Mouse (Mus musculus): ENCODE results near the gene Foxj2. TPM values are rescaled to one million over a fixed set of nuclear protein-coding genes. Genes with fewer than 3 reads are reported as not detected.
A peak's percentile ranks its signal among the peaks of the same experiment; 100 is the strongest.

Foxj2 gene
- total RNA-seq (2017) = 8.9 and 9.7 TPM in 2 replicates

DNA sequence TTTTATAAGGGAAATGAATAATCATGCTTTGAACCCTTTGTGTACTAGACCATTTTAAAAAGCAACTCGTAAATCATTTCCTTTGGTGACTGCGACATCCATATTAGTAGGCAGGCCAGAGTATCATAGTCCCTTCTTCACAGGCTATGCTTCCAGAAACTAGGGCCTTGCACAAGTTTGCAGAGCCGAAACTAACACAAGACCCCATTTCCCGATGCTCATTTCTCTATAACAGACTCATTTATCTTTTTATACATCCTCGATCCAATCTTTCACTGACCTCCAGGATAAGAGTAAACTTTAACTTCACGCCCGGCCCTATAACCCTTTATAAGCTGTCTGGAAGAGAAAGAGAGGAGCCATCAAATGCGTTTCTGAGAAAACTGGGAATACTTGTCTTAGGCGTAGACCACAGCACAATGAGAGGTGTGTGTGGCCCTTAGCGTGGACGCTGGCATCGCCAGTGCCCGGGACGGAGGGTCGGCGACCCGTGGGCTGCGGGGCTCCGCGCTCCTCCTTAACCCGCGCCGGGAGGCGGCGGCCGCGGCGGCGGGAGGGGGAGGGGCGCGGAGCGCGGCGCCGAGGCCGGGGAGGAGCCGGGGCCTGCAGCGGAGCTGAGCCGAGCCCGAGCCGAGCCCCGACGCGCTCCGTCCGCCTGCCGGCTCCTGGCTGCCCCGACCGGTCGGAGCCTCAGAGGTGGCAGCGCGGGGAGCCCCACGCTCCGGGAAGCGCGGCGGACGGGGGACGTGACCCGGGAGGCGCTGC lies at the start of gene Foxj2:
TSS of gene Foxj2 (plus strand) at position 609 of the 765 bp plus-strand sequence.
- ATAC-seq (replicated peaks in 1 of 2; ENCODE audit: insufficient read depth in 1 of 2, low FRiP score in 2 of 2, low TSS enrichment in 1 of 2, low read depth in 1 of 2, poor library complexity in 2 of 2, severe bottlenecking in 2 of 2) = peak; percentile 53 to 72

DNA sequence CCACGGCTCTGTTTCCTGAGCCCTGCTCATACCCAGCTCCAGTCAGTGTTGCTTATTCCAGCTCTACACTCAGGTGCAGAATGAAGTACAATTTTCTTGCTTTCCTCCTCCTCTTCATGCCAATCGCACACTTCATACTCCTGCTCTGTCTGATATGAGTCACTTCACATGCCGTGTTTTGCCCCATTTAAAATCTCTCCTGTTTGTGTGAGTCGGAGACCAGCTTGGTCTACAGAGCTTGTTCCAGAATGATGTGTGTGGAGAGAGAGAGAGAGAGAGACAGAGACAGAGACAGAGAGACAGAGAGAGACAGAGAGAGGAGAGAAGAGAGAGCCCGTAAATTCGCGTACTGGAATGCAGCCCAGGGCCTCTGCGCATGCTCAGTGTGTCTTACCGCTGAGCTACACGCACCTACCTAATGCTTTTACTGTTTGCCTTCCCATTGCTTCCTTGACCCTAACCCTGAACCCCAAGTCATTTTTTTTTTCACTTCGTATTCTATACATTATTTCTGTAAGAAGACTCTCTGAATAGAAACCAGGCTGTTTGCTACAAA lies 48.9 kb upstream of the Foxj2 start:
- ATAC-seq (replicated peaks in 1 of 2; ENCODE audit: insufficient read depth in 1 of 2, low FRiP score in 2 of 2, low TSS enrichment in 1 of 2, low read depth in 1 of 2, poor library complexity in 2 of 2, severe bottlenecking in 2 of 2) = no peak

DNA sequence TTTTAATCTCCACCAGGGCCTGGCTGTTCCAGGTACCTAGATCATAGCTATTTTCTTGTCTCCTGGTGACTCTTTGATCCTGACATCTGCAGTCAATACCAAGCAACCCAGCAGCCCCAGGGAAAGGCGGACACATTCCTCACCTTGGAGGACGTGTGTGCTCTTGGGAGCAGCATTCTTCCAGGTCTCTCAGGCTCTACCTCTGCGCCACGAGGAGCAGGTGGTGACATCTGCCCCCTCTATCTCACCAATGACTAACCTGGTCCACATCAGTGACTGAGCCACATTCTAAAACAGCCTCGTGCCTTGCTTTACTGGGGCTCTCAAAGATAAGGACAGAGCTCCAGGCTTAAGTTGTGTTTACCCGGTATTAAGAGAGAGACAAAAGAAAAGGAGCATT lies 47.0 kb upstream of the Foxj2 start:
- no peak for ATAC-seq (replicated peaks in 1 of 2; ENCODE audit: insufficient read depth in 1 of 2, low FRiP score in 2 of 2, low TSS enrichment in 1 of 2, low read depth in 1 of 2, poor library complexity in 2 of 2, severe bottlenecking in 2 of 2)

DNA sequence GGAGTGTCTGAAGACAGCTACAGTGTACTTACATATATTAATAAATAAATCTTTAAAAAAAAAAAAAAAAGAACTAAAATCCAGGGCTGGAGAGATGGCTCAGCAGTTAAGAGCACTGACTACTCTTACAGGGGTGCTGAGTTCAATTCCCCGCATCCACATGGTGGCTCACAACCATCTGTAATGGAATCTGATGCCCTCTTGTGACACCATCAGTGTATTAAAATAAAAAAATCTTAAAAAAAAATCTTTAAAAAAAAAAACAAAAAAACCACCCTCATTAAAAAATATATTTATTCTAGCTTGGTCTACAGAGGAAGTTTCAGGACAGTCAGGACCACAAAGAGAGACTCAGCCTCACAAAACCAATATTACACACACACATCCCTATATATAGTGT lies 45.4 kb upstream of the Foxj2 start:
- no peak for ATAC-seq (replicated peaks in 1 of 2; ENCODE audit: insufficient read depth in 1 of 2, low FRiP score in 2 of 2, low TSS enrichment in 1 of 2, low read depth in 1 of 2, poor library complexity in 2 of 2, severe bottlenecking in 2 of 2)

DNA sequence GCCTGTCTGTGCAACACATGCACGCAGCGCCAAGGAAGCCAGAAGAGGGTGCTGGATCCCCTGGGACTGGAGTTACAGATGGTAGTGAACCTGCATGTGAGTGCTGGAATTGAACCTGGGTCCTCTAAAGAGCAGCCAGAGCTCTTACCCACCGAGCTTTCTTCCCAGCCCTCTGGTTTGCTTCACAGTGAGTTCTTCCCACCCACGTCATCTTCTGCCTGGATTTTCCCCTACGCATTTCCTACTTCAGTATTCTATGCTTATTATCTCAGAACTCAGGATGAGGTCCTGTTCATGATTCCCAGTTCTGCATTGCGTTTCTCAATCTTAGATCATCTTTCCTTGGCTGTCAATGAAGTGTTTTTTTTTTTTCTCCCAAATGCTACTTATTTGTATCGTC lies 43.7 kb upstream of the Foxj2 start:
- ATAC-seq (replicated peaks in 1 of 2; ENCODE audit: insufficient read depth in 1 of 2, low FRiP score in 2 of 2, low TSS enrichment in 1 of 2, low read depth in 1 of 2, poor library complexity in 2 of 2, severe bottlenecking in 2 of 2) = no peak

DNA sequence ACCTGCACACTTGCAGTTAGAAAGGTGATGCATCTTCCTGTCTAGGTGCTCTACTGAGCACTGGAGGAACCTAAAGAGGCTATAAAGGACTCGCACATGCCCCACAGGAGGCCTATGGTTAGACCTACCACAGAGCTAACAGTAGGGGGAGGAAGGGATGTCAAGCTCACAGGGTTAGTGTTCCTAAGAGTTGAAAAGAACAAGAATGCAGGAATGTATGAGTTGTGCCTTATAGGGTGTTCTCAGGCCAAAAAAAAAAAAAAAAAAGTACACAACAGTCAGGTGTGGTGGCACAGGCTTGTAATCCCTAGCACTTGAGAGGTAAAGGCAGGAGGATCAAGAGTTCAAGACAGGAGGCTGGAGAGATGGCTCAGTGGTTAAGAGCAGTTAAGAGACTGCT lies 39.8 kb upstream of the Foxj2 start:
- ATAC-seq (replicated peaks in 1 of 2; ENCODE audit: insufficient read depth in 1 of 2, low FRiP score in 2 of 2, low TSS enrichment in 1 of 2, low read depth in 1 of 2, poor library complexity in 2 of 2, severe bottlenecking in 2 of 2) = no peak

DNA sequence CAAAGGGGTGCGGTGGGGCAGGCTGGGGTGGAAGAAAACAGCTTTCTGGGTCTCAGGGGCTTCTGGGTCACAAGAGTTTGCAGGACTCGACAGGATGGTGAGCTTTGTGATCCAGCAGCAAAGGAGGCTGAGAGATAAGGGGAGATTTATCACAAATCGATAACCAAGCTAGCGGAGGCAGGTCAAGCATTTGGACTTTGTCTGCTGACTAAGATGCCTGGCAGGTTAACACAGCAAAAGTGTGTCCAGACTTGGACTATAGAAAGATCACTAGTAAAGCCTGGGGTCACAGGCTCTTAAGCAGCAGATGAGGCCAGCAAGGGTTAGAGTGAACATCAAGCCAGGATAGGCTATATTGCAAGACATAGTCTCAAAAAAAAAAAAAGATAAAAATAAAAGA lies 38.5 kb upstream of the Foxj2 start:
- no peak for ATAC-seq (replicated peaks in 1 of 2; ENCODE audit: insufficient read depth in 1 of 2, low FRiP score in 2 of 2, low TSS enrichment in 1 of 2, low read depth in 1 of 2, poor library complexity in 2 of 2, severe bottlenecking in 2 of 2)

DNA sequence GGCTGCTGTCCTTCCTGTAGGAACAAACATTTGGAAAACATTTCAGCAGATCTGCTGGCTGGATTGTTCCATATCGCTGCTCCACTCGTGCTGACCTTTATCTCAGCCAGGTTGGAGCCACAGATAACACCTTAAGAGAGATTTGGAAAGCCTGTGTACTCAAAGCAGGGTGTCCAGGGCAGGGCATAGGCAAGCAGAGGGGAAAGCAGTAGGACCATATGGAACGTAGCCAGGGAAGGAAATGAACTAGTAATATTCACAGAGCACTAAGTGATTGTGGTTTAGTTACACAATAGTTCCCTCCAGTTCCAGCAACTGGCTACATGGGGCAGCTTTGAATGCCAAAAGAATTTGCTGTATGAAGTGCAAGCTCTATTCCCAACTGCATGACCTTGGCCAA lies 37.5 kb upstream of the Foxj2 start:
- peak; percentile 80 to 81 for ATAC-seq (replicated peaks in 1 of 2; ENCODE audit: insufficient read depth in 1 of 2, low FRiP score in 2 of 2, low TSS enrichment in 1 of 2, low read depth in 1 of 2, poor library complexity in 2 of 2, severe bottlenecking in 2 of 2)

DNA sequence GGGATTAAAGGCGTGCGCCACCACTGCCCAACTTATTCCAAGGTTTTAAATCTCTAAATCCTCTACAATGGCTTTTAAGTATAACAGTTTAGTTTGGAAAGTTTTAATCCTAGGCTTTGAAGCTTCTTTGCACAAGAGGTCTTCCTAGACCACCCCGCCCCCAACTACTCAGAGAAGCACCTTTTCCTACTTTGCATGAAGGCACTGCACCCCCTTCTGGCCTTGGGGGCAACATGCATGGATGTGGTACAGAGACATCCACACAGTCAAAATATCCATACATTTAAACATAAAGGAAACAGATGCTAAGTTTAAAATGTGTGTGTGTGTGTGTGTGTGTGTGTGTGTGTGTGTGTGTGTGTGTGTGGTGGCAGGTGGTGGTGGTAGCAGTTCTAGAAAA lies 34.8 kb upstream of the Foxj2 start:
- ATAC-seq (replicated peaks in 1 of 2; ENCODE audit: insufficient read depth in 1 of 2, low FRiP score in 2 of 2, low TSS enrichment in 1 of 2, low read depth in 1 of 2, poor library complexity in 2 of 2, severe bottlenecking in 2 of 2) = no peak

DNA sequence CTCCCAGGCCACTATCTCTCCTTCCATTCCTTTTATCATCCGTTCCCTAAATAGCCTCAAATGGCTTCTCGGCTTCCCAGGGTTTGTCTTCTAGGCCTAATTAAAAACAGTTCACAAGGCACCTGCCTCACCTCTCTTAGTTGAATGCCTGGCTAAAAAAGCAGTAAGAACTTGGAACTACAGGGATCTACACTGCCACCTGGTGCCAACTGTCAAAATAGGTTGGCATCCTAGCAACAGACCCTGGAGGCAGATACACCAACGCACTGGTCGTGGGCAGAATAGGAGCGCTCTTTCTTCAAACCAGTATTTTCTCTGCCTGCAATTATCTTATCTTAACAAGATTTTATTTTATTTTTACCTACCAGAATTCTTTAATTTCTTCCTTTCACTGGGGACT lies 33.4 kb upstream of the Foxj2 start:
- peak; percentile 77 to 78; a peak in 3 of 4 replicates for ATAC-seq (replicated peaks in 1 of 2; ENCODE audit: insufficient read depth in 1 of 2, low FRiP score in 2 of 2, low TSS enrichment in 1 of 2, low read depth in 1 of 2, poor library complexity in 2 of 2, severe bottlenecking in 2 of 2)

DNA sequence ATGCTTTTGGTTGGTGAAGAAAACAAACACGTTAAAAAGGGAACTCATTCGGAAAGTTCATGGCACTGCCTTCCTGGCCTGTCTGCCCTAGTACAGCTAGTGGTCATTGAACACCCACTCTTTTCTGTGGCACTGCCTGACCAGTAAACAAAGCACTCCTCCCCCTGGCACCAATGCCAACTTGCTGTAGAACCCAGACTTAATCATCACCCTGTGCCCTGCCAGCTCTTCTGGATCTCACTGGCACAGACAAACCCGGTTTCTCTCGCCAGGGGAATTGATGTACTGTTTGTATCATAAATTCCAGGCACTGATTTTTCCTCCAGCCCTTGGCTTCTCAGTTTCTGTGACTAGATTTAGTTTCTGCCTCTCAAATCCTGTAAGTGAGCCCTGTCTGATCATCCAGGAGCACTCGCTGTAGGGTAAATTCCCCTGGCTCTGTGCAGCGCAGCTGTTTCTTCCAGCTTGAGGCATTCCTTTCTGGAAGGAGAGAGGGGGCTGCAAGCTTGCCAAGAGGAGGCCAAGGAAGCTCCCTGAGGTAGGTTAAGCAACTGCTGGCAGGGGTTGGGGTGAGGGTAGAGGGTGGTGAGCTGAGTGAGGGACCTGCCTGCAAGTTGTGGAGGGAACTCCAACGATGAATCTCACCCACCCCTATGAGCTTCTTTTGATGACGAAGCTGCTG lies 24.3 kb upstream of the Foxj2 start:
- no peak for ATAC-seq (replicated peaks in 1 of 2; ENCODE audit: insufficient read depth in 1 of 2, low FRiP score in 2 of 2, low TSS enrichment in 1 of 2, low read depth in 1 of 2, poor library complexity in 2 of 2, severe bottlenecking in 2 of 2)

DNA sequence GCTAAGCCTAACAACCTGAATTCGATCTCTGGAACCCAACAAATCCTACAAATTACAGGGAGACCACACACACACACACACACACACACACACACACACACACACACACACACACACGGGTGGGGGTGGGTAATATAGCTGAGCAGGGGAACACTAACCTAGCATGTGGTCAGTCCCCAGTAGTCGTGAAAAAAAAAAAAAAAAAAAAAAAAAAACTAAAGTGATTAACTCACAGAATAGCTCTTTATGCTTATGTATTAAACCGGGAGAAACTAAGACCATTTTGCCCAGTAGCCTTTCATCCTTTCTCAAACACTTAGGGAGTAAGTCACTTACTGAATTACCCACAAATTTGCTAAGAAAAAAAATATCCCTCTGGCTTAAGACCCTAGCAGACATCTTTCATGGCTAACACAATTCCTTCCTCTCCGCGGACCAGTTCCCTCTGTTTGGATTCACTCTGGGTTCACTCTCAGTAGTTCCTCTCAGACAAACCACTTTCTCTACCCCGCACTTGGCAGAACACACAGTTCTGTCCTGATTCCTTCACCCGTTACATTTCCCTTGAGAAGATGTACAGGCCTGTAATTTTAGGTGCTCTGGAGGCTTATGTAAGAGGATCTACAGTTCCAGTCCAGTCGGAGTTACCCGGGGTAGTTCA lies 18.9 kb upstream of the Foxj2 start:
- ATAC-seq (replicated peaks in 1 of 2; ENCODE audit: insufficient read depth in 1 of 2, low FRiP score in 2 of 2, low TSS enrichment in 1 of 2, low read depth in 1 of 2, poor library complexity in 2 of 2, severe bottlenecking in 2 of 2) = peak; percentile 30 to 43

DNA sequence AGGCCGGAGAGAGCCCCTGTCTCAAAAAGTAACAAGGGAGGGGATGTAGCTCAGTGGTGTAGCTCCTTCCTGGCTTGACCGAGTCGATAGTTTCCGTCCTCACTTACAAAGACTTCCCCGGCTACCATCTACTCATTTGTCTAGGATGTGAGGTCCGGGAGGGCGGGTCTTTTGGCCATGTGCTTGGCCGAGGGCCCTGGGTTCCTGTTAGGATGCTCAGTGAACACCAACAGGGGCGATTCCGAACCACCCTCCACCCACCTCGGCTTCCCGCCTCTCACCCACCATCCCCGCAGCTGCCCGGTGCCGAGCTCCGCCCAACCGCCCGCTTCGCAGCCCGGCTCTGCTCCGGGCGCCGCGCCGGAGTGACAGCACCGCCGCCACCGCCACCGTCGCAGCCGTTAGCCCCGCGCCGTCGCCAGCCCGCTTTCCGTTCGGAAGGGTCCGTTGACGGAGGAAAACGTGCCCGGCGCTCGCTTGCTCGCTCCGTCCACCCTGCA lies 18.4 kb upstream of the Foxj2 start, which contains the start of gene Slc2a3:
TSS of gene Slc2a3 (minus strand) at position 340 of the 500 bp plus-strand sequence.
- ATAC-seq (replicated peaks in 1 of 2; ENCODE audit: insufficient read depth in 1 of 2, low FRiP score in 2 of 2, low TSS enrichment in 1 of 2, low read depth in 1 of 2, poor library complexity in 2 of 2, severe bottlenecking in 2 of 2) = peak; percentile 39 to 65

DNA sequence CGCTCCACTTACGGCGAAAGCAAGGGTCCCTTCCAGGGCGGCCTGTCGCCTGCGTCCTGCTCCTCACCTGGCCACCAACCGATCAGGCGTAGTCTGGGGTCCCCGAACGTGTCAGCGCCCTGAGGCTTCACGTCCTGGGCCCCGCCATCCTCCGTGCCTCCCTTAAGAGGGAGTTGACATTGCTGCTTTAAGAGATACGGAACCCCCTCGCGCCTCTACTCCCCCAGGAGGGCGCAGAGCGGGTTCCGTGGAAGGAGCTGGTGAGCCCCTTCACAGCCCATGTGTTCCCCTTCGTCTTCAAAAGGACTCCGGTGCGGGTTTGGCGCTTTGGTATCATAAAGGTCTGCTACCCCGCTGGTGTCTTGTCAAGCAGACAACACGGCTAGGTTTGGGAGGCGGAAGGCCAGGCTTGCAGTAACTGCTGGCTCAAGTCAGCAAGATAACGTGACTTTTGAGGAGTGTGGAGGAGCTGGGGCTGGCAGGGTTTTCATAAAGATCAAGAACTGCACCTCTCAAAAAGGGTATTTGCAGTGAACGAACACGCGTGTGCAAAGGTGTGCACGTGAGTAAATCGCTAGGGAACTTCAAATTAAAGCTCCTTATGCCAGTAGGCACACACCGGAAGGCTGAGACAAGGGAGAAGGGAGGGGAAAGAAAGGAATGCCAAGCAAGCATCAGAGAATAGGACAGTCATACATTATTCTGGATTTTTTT lies 17.8 kb upstream of the Foxj2 start:
- ATAC-seq (replicated peaks in 1 of 2; ENCODE audit: insufficient read depth in 1 of 2, low FRiP score in 2 of 2, low TSS enrichment in 1 of 2, low read depth in 1 of 2, poor library complexity in 2 of 2, severe bottlenecking in 2 of 2) = peak; percentile 52 to 71

DNA sequence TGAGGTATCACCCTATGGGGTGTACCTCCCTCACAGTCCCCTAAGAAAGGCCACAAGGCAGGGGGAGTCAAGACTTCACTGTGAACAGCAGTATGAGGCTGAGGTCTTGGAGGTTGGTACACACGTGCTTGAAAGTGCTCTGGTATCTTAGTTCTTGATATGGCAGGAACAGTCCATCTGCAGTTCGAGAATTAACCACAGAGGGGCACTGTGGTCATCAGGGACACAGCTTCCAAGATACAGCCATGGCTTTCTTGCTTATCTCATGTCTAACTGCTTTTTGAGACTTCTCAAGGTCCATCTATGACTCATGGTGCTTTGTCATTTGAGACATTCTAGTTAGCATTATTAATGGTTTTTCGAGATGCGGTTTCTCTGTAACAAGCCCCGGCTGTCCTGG lies 15.3 kb upstream of the Foxj2 start:
- ATAC-seq (replicated peaks in 1 of 2; ENCODE audit: insufficient read depth in 1 of 2, low FRiP score in 2 of 2, low TSS enrichment in 1 of 2, low read depth in 1 of 2, poor library complexity in 2 of 2, severe bottlenecking in 2 of 2) = peak; percentile 64 to 81

DNA sequence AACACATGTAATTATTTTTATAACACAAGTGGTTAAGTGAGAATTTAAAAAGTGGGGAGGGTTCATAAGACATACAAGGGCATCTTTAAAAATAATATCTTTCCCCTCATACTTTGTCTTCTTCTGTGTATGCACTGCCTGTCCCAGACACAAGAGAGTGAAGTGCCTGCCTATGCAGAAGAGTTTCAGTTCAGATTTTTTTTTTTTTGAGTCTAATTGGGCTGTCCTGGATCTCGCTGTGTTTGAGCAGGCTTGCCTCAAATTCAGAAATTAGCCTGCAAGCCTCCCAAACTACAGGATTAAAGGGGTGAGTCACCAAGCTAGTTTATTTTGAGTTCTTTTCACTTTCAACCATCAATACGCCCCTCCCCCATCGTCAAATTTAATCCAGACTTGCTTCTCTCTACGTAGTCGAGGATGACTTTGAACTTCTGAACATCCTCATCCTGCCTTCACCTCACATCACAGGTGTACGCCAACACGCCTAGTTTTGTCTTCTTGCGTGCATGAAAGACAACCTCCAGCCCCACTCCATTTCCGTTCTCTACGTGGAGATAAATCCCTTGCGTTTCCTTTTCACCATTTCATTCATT lies 9.6 kb upstream of the Foxj2 start:
- ATAC-seq (replicated peaks in 1 of 2; ENCODE audit: insufficient read depth in 1 of 2, low FRiP score in 2 of 2, low TSS enrichment in 1 of 2, low read depth in 1 of 2, poor library complexity in 2 of 2, severe bottlenecking in 2 of 2) = no peak; a peak in 1 of 4 replicates
